Mouse (Mus musculus) spleen, postnatal 36 days (tissue): ENCODE data around the gene Mllt10.

Experiments used
- DNase-seq, 2 experiments: peaks; one replicate each; pipeline ENCODE4 v3.0.0; 2022; ENCODE audit warnings: low spot score in 2 of 2, mixed read lengths in 1 of 2

Gene Mllt10

DNA sequence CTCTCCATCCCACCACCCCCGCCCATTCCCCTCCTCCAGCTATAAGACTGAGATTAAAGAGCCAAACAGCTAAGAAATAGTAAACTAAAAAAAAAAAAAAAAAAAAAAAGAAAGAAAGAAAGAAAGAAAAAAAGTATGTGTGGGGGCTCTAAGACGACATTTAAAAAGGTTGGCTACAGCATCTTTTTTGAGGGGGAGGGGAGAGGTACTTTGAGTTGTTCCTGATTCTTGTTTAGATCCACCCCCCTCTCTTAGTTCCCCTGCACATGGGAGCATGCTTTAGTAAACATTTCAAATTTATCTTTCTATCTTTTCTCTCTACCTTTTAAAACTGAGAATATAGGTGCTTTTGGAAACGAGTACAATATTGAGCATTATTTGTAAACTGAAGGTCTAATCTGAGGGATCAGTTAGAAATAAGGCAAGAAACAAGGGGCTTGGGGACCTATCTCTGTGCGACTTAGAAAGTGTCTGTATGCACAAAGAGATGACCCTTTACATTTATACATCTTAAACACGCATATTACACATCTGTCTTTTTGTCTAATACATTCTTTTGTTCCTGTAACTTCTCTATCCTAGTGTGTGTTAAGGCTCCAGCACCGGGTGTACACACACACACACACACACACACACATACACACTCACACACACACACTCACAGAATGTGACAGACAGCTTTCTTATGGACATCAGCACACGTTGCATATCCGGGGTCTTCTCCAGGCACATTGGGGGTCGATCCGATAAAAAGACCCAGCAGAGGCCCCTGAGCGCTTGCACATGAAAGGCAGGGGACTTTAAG lies 3.8 kb upstream of the Mllt10 start:
- DNase-seq: no peak

DNA sequence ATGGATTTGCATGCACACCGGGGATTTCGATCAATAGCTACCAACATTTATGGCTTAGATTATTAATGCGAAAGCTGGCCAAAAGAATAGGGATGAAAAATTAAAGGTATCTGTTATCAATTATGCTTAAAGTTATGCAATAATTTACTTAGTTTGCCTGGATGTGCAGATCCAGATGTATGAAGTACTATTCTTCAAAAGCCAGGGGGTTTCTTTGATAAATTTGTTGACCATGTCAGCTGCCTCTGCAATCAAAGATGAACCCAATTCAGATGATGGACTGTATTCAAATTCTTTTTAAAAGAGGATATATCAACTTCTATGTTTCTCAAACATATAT lies 3.2 kb upstream of the Mllt10 start:
- DNase-seq: no peak

DNA sequence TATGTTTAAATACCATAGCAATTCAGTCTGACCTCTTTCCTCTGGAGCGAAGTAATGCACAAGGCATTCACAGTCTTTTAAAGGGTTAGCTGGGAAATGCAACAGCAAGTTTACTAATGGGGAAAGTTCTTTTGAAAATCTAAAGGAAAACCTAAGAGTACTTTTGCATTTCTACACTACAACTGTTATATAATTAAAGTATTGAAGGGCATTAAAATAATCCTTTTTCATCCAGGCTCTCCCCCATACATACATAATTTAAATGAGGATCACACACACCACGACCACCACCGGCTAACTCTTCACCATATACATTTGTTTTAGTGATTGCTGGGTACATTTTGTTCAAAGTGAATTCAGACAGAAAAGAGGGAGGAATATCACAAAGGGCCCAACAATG lies 2.5 kb upstream of the Mllt10 start:
- no peak for DNase-seq

DNA sequence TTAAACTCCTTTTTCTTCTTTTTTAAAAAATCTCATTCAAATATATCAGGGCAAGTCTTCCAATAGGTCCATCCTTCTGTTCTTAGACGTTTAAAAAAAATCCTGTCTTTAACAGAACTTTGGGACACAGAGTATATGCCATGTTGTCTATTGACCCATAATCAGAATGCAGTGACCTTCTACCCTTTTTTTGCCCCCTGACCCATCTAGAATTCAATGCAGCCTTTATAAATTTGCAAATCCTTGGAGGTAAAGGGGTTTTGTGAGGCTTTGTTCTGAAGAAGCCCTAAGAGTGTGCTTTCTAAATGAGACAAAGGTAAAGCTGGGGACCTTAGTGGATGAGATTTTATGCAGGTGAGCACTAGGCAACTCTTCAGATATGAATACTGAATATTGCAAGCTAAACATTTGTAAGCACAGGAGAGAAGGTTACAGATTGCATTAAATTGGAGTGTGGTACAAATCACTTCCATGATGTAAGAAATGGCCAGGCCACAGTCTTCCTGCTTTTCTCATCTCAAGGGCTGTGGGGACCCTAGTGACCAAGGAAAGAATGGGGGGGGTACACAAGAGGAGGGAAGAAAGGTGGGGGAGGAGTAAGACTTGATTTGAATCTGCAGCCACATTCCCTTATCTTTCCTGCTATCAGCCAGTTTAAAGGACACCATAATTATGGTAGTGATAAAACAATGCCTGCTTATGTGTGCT lies 1.6 kb upstream of the Mllt10 start:
- no peak for DNase-seq

DNA sequence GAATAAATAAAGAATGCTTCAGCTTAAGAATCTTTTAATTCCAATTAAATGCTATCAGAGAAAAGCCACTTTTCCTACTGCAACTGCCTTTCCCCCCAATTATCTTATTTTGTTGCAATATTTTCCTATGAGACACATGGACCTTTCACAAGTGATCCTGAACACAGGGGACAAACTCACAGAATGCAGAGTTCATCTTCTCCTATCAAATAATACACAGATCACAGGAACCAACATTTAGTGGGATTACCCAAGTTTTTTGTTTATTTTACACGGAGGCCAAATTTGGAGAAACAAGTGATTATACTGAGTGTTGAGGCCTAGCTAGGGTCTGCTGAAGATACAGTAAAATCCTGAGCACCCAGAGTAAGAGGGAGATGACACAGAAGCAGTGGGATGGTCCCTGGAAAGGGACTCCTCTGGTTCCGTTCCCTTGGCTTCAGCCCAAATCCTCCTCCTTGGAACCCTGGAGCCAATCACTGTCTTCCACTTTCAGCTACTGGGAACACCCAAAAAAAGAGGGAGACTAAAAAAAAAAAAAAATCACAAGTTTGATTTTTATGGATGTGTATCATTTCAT lies 996 bp upstream of the Mllt10 start:
- DNase-seq: no peak

DNA sequence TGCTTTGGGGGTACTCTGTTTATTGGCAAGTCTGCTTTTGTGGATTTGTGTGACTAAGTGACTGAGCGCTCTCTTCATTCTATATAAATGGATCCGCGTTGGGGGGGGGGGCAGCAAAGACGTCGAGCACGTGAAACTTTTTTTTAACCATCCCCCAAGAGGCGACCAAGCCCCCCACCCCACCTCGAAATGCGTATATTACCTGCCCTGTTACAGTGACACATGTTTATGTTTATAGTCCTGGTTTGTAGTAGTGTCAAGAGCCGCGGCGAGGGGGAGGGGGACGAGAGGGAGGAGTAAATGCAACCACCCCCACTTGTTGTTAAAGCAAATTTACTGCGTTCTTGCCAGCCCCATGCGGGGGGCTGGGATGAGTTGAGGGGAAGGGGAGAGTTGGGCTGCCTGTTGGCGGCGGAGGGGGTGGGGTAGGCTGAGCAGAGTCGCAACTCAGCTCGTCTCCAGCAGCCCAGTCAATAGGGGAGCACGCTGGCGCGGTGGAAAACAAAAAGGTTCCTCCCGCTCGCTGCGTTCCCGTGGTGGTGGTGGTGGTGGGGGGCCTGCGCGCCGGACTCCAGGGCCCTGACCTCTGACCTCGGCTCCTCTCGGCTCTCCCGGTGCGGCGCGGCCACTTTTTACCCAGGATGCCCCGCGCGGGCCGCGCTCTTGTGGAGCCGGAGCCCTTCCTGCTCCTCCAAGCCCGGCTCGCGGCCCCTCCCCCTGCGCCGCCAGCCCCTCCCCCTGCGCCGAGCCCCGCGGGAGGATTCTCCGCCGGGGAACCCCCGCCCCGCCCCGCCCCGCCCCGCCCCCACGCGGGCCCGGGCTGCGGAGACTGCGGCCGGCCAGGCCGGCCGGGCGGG lies 1.1 kb downstream of the Mllt10 start:
- DNase-seq: peak; percentile 93 to 95

DNA sequence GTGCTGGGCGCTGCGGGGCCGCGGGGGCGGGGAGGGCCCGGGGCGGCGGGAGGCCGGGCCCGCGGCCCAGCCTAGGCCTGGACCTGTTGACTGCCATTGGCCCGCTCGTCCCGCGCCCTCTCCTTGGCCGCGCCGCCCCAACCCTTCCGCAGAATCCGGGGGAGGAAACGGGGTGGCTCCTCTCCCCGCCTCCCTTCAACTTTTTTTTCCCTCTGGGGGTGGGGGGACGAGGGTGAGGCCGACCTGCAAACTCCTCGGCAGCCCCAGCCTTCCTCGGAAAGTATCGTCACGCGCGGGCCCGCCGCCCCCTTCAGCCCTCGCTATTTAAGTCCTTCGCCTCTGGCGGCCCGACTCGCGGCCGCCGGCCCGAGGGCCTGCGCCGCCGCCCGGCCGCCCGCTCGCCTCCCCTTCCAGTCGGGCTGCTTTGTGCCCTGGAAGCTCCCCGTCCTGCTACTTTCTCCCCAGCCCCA lies 1.8 kb downstream of the Mllt10 start:
- peak; percentile 96 for DNase-seq

DNA sequence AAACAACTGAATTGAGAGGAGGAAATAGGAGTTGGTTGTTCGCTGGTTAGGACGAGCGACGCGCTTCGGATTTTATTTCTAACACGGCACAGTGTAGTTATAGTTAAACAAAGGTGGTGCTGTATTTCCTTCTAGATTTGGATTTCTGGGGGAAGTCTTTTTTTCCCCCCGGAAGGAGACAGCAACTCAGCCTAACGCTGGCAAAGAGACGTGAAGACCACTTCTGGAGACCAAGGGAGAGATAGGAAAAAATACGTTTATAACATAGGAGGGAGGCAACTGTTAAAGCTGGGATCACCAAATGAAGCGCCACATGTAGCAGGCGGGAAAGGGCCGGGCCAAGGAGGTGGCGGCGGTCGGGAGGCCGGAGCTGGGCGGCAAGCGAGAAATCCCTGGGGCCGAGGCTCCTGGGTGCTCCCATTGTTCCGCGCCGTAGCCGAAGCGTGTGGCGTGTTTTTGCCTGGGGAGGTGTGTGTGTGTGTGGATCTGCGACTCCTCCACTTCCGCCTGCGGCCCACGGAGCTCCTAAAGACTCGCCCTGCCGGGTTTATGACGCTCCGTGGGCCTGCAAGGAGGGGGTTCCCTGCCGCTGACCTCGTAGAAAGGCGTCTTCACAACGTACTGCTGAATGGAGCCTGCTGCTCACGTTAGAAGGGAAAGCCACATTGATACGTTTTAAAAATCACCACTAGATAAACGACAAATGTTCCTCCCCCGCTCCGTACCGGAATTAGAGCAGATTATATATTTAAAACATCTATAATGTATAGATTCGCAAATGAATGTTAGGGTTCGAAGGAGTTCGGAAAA lies 2.5 kb downstream of the Mllt10 start:
- peak; percentile 69 to 73 for DNase-seq

DNA sequence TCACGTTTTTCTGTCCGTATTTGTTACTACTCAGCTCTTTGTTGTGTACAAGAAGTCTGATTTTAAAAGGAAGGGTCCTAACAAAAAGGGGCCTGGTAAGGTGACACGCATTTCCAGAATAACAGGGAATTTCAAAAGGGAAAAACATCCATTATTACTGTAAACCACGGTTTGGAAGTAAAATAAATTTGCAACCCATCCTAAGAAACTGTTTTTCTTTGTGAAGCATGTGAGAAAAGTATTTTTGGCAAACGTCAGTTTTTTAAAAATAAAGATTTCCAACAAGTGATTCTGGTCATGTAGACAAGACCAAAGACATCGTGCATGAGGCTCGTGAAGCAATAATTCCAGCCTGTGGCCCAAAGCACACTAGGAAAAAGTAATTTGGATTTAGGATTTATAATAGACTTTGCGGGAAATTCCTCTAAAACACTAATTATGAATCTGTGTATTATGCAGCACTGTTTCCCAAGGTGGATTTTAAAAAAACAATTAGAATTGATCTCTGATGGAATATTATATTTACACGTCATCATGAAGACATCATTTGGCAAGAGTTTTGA lies 3.2 kb downstream of the Mllt10 start:
- no peak for DNase-seq

DNA sequence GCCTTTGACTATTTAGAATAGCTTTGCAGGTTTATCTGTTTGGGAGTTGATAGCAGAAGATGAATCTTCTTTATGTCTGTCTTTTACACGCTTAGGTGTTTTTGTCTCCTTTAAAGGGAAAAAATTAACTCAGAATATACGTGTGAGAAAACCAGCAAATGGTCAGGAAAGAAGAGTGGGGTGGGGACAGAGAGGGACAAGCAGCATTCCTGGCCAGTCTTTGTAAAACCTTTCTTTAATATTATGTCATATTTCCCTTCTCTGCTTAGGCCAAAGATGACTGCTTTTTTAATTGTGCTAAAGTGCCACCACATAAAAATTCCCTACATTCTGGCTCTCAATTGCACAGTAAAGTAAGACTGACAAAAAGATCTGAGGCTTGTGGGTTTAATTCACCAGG lies 4.0 kb downstream of the Mllt10 start:
- DNase-seq: no peak

DNA sequence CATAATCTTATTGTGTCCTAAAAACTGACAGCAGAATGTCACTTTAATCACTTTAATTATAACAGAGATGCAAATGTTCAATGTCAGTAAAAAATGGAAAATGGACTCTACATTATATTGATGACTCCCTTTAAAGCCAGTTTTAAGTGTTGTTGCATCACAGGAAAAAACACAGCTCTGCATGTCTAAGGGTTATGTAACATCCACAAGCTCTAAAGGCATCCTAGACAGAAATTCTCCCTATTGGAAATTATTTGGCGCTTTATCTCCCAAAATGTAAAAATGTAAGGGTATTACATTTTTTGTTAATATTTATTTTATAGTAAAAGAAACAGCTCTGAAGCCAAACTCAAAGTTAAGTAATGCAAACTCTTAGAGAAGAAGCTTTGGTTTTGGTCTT lies 4.9 kb downstream of the Mllt10 start:
- DNase-seq: no peak

DNA sequence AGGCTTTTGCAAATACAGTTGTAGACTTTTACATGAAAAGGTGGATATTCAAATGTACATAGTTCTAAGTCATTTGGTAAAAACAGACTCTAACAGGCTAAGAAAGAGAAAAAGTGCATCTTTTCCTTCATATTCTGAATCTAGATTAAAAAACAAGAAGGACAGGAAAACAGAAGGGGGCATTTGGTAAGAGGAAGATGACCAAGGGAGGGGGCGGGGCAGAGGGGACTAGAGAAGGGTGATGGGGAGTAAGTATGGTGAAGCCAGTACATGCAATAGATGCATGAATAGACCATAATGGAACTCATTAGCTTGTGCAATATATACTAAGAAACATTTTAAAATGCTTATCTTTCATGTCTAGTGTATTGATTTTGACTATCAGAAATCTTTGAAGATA lies 5.4 kb downstream of the Mllt10 start:
- no peak for DNase-seq

DNA sequence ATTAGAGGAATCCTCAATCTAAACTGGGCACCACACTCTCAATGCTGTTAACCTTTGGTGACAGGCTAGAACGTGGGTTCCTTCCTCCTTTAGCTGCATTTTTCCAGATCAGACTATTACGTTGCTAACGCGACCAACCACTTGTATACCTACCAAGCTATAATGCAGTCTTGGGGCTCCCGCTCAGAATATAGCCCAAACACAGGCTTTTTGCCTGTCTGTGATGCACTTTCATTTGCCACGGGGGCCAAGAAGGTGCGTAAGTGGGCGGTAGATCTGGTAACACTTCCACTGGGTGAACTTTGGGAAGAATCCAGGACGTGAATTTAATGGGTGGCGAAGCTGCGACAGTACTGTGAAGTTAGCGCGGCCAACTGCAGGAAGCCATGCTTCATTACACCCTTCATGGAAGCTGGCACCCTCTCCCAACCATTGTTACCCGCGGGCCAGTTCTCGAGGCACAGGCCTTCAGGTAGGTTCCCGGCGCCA lies 8.8 kb downstream of the Mllt10 start:
- peak; percentile 51 to 62 for DNase-seq

DNA sequence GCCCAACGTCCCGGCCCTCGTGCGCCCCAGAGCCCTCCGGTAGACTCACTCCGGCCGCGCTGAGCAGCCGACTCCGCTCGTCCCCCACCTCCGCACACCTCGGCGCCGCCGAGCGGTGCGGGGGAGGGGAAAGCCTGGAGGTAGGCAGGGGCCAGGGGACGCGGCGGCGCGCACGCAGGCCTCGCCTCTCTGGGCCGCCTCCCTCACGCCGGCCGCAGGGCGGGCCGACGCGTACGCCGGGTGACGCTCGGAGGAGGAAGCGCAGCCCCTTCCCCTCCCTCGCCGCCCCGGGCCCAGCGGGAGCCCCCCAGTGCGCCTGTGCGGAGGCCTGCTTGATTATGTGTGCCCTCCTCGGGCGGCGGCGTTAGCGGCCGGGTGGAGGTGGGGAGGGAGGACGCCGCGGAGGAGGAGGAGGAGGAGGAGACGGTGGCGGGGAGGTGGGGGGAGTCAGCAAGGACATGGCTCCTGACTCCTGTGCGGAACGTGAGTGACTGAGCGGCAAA lies 9.4 kb downstream of the Mllt10 start:
- DNase-seq: peak; percentile 93 to 94

DNA sequence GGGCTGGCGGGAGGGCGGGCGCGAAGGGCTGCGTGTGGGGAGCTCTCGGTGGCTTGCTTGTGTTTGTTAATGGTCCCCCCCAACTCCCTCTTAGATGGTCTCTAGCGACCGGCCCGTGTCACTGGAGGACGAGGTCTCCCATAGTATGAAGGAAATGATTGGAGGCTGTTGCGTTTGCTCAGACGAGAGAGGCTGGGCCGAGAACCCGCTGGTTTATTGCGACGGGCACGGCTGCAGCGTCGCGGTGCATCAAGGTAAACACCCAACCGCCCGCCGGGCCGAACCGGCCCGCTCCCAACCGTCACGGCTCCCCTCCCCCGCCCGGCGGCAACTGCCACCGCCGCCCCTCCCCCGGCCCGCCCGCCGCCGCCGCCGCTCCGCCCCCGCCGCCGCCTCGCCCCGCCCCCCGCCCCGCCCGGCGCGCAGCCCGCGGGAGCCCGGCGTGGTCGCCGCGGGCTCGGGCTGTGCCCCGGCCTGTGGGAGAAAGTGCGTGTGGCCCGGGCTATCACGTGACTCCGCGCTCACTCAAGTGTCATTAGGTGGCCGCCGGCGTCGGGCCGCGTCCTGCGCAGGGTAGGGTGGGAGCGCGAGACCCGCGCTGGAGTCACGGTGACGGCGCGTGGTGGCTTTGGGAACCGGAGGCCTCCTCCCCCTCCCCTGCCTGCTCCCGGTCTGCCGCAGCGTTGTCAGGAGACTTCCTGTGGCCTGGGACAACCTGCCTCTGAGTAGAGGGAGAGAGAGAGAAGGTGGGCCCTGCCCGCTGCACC lies 10.1 kb downstream of the Mllt10 start:
- DNase-seq: peak; percentile 66 to 71

DNA sequence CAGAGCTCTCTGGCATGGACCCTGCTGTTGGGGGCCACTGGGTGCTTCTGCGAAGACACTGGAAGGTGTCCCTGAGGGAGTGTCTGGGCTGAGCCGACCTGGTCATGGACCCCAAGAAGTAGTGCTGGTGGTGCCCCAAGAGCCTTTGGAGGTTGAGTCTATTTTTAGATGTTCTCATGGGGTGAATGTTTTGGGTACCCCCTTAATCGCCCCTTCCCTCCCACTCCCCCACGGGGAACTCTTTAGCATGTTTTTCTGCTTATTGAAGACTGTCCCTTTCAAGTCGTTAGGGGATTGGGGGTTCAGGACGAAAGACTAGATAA lies 10.6 kb downstream of the Mllt10 start:
- no peak for DNase-seq

DNA sequence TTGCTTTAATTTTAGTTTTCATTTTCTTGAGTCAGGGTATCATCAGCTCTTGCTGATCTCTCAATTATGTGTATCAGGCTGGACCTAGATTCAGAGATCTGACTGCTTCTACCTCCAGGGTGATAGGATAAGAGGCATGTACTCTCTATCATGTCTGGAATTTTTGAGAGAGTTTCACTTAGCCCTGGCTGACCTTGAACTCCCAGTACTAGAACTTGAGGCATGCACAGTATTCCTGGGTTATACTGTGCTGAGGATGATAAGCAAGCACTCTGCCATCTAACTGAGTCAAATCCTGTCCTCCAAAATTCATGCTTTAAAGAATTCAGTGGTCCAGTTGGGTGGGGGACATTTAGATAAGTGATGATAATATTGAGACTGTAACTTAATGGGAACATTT lies 11.4 kb downstream of the Mllt10 start:
- DNase-seq: no peak

DNA sequence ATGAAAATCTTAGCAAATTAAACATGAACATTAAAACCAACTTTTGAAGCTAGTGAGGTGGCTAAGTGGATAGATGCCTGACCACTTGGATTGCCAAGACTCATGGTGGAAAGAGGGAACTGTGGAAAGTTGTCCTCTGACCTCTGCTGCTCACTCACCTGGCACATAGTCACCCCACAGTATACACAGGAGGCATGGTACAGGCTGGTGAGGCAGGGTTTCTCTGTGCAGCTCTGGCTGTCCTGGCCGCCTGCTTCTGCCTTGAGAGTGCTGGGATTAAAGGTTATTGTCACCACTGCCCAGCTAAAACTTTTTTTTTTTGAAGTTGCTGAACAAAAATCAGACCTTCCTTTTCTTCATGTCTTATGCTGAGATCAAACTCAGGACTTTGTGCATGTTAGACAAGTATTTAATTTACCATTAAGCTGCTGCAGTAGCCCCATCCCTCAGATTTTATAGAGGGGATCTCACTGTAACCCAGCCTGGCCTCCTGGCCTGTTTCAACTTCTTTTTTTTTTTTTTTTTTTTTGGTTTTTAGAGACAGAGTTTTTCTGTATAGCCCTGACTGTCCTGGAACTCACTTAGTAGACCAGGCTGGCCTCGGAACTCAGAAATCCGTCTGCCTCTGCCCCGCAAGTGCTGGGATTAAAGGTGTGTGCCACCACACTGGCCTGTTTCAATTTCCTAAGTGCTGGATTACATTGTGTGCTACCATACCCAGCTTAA lies 13.2 kb downstream of the Mllt10 start:
- DNase-seq: no peak

DNA sequence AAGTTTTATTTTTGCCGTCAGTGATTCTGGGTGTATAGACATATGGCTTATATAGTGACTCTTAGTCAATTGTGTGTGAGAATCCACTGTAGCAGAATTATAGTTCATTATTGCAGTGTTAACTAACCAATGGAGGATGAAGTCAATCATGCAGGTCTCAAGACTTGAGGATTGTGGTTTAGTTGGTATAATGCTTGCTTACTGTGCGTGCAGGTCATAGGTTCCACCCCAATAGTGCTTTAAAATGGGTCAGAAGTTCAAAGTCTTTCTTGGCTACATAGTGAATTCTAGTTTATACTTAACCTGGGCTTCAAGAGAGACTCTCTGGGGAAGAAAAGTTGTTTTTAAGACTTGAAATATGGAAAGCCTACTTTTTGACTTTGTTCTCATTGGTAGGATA lies 16.9 kb downstream of the Mllt10 start:
- DNase-seq: no peak
